Mouse (Mus musculus) left cerebral cortex, postnatal 25 days (tissue): Measurements from ENCODE around the gene Nid1. TPM values are rescaled to one million over a fixed set of nuclear protein-coding genes. Genes with fewer than 3 reads are reported as not detected.
"Not testable (repeated sequence)": the region's sequence is repeated elsewhere in the genome, so short reads cannot be mapped to it uniquely, and the experiment has no call there.

Experiments used
- DNase-seq, 2 experiments: peaks; one replicate each; pipeline ENCODE4 v3.0.0; 2022; ENCODE audit warnings: low spot score in 2 of 2, mixed read lengths in 1 of 2
- intact Hi-C: fragments of 180-260 bp; cut with DNase I; formaldehyde crosslinking; loops from one replicate; pipeline ENCODE4 v1.15.1; 2025
- total RNA-seq, 2 experiments: library from RNA; stranded (reverse); gene quantifications; 2 replicates each; pipeline ENCODE4 v1.2.3; 2021

The Nid1 gene
- 1 to 10 TPM; 9.2 to 10.0 TPM for total RNA-seq

- DNase-seq, intact Hi-C loops: not testable (repeated sequence)
Observed at GRCm38 (mm10) chr13:13437460-13438015, at the start of gene Nid1. Gene Nid1 (plus strand): TSS chr13:13437551.

- intact Hi-C loops = not testable (repeated sequence)
- peak; percentile 71 for DNase-seq
Observed at GRCm38 (mm10) chr13:13393228-13394095, 43.9 kb upstream of the Nid1 start, which contains the start of gene Gpr137b. Gene Gpr137b (minus strand): TSS chr13:13394014.

DNA sequence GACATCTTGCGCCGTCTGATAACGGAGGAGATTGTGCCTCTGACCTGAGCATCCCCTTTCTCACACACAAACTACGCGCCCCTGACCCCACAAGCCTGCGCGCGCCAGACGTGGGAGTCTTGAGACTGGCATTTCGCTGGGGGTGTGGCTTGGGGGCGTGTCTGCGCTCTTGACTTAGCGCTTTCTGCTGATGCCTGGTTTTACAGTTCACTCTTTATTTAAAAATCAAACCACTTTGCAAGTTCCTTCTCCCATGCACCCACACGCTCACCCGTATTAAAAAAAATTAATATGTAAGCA lies 43.3 kb upstream of the Nid1 start:
- intact Hi-C loops, DNase-seq: not testable (repeated sequence)

DNA sequence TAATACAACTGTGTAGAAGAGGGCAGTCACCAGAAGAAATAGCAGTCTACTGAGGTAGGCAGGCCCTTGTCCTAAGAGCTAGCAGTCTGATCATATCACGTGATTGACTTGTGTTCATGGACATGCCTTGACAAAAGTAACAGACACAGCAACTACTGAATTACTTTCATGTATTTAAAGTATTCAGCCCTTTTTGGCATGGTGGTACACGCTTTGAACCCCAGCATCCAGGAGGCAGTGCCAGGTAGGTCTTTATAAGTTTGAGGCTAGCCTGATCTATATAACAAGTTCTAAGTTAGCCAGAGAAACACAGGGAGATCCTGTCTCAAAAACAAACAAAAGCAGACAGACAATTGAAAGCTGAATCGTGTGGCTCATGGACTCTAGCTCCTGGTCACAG lies 36.5 kb upstream of the Nid1 start:
- intact Hi-C loops, DNase-seq: not testable (repeated sequence)

GRCm38 (mm10) chr13:13402818-13403217 lies 34.5 kb upstream of the Nid1 start:
- DNase-seq, intact Hi-C loops: not testable (repeated sequence)

- intact Hi-C loops = not testable (repeated sequence)
Observed at GRCm38 (mm10) chr13:13403366-13403765, 34.0 kb upstream of the Nid1 start.

DNA sequence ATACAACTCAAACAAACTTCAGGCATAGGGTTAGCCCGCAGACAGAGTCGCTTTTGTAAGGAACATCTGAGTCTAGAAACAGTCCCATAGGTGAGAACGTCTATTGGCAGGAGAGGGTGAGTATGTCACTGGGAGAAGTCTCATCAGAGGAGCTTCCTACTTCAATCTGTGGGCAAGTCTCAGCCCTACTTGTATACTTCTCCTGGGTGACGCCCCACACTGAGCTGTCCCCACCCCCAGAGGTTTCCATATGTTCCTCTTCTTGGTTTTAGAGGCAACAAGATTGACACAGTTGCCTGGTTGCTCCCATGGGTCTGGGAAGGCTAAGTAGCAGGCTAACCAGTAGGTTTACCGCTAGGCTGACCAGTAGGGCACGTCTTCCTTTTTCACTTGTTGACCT lies 33.5 kb upstream of the Nid1 start:
- intact Hi-C loops, DNase-seq: not testable (repeated sequence)

More at GRCm38 (mm10) chr13:13403366-13403765, 34.0 kb upstream of the Nid1 start:
- not testable (repeated sequence) for DNase-seq

DNA sequence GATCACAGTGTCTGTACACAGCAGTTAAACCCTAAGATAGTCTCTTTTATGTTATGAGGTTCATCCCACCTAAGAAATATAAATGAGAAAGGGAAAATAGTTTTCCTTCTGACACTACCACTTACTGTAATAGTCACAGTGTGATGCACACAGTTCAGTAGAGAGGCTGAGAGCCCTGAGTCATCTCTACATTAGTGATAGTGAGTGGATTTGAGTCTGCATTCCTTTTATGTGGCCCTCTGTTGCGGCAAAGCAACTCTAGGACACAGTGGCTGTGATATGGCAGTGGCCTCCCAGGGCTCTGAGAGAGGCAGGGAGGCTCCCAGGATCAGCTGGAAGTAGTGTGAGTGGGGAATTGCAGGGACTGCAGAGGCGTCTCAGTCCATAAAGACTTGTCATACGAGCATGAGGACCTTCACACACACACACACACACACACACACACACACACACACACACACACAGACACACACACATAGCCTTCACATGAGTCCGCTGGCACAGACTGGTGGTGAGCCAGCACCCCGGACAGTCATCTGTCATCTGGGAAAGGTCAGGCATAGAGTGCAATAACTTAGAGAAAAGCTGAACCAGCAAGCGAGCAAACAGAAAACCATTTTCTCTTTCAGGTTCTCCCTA lies 32.7 kb upstream of the Nid1 start:
- DNase-seq, intact Hi-C loops: not testable (repeated sequence)

- DNase-seq, intact Hi-C loops: not testable (repeated sequence)
Observed at GRCm38 (mm10) chr13:13405511-13405910, 31.8 kb upstream of the Nid1 start.

DNA sequence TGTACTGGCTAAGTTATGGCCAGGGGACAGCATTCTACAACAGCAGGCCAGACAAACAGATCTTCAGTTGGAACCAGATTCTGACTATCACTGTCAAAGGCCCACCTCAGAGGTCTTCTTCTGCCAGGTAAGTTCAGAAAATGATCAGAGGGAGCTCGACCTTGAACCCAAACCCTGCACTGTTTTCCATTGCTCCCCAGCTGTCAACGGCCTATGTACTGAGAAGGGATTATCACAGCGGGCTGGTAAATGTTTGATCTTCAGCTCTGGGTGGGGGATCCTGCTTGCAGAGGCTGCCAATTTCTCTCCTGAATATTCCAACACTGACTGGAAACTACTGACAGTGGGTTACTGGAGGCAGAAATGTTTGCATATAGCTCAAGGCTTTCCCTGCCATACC lies 23.1 kb upstream of the Nid1 start:
- DNase-seq = no peak
- intact Hi-C loops = loop anchor here (2.0 to 10.0 kb wide), 2 partner anchors 739 to 941 kb away; no protein-coding TSS in a partner anchor

GRCm38 (mm10) chr13:13415120-13416006 lies 22.0 kb upstream of the Nid1 start:
- intact Hi-C loops = loop anchor here (2.0 to 10.0 kb wide), 3 partner anchors 178 to 943 kb away; no protein-coding TSS in a partner anchor
- DNase-seq = peak; percentile 53 to 67

DNA sequence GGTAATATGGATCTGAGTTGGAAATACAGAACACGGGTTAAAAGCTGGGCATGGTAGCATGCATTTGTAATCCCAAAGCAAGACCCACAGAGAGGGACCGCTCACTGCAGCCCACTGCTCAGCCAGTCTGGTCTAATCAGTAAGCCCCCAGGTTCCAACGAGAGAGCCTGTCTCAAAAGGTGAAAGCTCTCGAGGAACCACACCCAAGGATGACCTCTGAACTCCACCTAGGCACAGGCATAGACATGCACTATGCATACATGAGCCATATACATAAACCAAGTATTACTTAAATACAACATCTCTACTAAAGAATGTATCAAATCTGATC lies 21.4 kb upstream of the Nid1 start:
- intact Hi-C loops = loop anchor here (5.0 to 10.0 kb wide), 2 partner anchors 179 to 741 kb away; no protein-coding TSS in a partner anchor

DNA sequence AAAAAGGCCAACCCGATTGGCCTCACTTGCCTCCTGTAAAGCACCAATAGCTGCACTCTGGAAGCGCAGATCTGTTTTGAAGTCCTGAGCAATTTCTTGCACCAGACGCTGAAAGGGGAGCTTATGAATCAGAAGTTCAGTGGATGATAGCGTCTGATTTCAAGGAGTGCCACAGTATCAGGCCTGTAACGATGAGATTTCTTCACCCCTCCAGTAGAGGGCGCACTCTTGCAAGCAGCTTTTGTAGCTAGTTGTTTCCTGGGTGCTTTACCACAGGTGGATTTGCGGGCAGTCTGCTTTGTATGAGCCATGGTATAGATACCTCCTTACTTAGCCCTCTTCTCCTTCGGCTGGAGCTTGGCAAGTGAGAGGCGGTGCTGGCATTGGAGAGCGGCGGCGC lies 18.5 kb upstream of the Nid1 start:
- DNase-seq = not testable (repeated sequence)
- intact Hi-C loops = loop anchor here (5.0 to 10.0 kb wide), 2 partner anchors 182 to 744 kb away; no protein-coding TSS in a partner anchor

More for the DNA sequence above, 21.4 kb upstream of the Nid1 start:
- DNase-seq = not testable (repeated sequence)

GRCm38 (mm10) chr13:13423301-13423700 lies 14.1 kb upstream of the Nid1 start:
- intact Hi-C loops, DNase-seq: not testable (repeated sequence)

- intact Hi-C loops, DNase-seq: not testable (repeated sequence)
Observed at GRCm38 (mm10) chr13:13436161-13436560, 1.2 kb upstream of the Nid1 start.

DNA sequence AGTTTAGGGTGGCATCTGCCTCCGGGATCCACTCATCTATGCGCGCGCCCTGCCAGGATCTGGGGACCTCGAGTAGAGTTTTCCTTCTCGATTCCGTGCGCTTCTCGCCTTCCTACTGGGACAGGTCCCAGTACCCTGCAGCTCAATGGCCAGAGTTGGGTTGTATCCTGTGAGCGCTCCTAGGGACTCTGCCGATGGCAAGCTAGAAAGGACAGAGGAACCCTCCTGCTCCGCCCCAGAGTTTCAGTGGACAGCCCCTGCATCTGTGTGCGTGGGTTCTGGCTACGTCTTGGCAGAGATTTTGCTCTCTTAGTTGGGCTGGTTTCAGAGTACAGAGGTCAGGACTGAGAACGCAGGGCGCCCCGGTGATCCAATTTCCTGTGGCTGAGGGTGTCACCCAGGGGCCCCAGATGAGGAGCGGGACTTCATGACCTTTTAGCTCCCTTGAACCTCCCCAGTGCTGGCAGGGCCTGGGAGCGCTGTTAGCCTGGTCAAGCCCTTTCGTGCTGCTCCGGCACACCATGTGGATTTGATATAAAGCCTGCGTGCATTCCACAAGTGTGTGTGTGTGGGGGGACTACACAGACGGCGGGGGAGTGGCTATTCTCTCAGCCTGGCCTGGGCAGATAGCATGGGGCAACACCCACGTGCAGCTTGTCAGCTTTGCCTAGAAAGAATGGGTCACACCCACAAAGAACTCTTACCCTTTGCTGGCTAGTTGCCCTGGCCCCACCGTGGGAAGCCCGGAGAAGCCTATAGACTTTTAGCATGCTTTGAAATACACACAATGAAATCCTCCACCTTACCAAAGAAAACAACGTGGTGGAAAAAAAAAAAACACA lies 982 bp downstream of the Nid1 start:
- DNase-seq, intact Hi-C loops: not testable (repeated sequence)

- intact Hi-C loops, DNase-seq: not testable (repeated sequence)
Observed at GRCm38 (mm10) chr13:13445601-13446000, 8.2 kb downstream of the Nid1 start.

DNA sequence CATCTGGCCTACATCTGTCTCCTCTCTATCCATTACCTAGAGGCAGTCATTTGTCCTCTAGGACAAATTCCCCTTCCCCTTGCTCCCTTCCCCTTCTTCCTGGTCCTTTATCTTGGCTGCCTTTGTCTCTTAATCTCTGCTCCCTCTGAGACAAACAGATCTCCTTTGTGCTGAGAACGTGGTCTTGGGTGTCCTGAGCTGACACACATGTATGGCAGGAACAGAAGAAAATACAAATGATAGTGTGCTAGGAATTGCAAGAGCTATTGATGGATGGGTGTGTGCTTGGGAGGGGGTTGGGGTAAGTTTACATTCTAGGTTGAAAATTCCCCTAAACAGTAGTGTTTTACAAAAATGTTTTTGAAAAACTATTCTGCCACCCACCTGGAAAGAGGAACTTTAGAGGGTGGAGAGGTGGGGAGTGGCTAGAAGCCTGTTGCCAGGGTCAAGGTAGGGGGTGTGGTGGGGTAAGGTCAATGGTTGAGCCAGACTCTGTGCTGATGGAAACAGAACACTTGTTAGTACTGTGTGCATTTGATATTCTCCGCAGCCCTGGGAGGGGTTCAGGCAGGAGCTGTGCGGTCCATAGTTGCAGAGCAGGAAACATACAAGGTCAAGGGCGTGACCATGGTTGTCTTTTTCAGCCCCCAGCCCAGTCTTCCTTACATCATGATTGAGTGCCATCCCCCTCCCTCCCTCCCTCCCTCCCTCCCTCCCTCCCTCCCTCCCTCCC lies 9.5 kb downstream of the Nid1 start:
- DNase-seq, intact Hi-C loops: not testable (repeated sequence)
